Mouse (Mus musculus) forebrain, embryonic 13.5 days (tissue): Measurements from ENCODE around the gene Bmp8b. TPM values are rescaled to one million over a fixed set of nuclear protein-coding genes. Genes with fewer than 3 reads are reported as not detected.
"Not testable (repeated sequence)": the region's sequence is repeated elsewhere in the genome, so short reads cannot be mapped to it uniquely, and the experiment has no call there.

Source experiments
- ATAC-seq: fragments of 200-750 bp; cut with Nextera tagmentation; 2 replicates; pipeline ENCODE4 v1.8.0; 2017
- H3K27ac ChIP-seq: fragments of 300-500 bp; sonication (generic); 2 replicates; pipeline ENCODE4 v1.5.1; 2015; ENCODE audit warnings: inconsistent platforms, mild to moderate bottlenecking, moderate library complexity
- H3K27me3 ChIP-seq: fragments of 300-500 bp; sonication (generic); 2 replicates; pipeline ENCODE4 v1.6.1; 2015; ENCODE audit warnings: mild to moderate bottlenecking, inconsistent platforms
- H3K36me3 ChIP-seq: fragments of 300-500 bp; sonication (generic); 2 replicates; pipeline ENCODE4 v1.6.1; 2015; ENCODE audit warnings: mild to moderate bottlenecking, inconsistent platforms; ENCODE audit not compliant: poor library complexity, severe bottlenecking
- H3K4me1 ChIP-seq: fragments of 300-500 bp; sonication (generic); 2 replicates; pipeline ENCODE4 v1.6.1; 2015; ENCODE audit warnings: inconsistent platforms
- H3K4me2 ChIP-seq: fragments of 300-500 bp; sonication (generic); 2 replicates; pipeline ENCODE4 v1.6.1; 2015; ENCODE audit warnings: inconsistent platforms, mild to moderate bottlenecking, moderate library complexity
- H3K4me3 ChIP-seq: fragments of 300-500 bp; sonication (generic); 2 replicates; pipeline ENCODE4 v1.5.1; 2015; ENCODE audit warnings: mild to moderate bottlenecking, inconsistent platforms
- H3K9ac ChIP-seq: fragments of 300-500 bp; sonication (generic); 2 replicates; pipeline ENCODE4 v1.6.1; 2015; ENCODE audit warnings: mild to moderate bottlenecking, inconsistent platforms
- H3K9me3 ChIP-seq: fragments of 300-500 bp; sonication (generic); replicated peaks from 2 replicates; pipeline ENCODE4 v1.6.1; 2016; ENCODE audit warnings: inconsistent platforms
- WGBS: fragments of 180-500 bp; shearing (Covaris S2); methylation state at CpG from one replicate; pipeline ENCODE4 v1.1.7; 2015; 5-methylcytosine and 5-hydroxymethylcytosine counted together
- polyA plus RNA-seq: library from polyadenylated mRNA; unstranded; fragments of >200 nt; fragmentation: Nextera tagmentation; extraction: Ambion mirVana; gene quantifications from 2 replicates; pipeline ENCODE4 v1.2.1, GENCODE M21; 2015

Bmp8b gene
- polyA plus RNA-seq, 1 experiment from 2014 or later = 0.19 TPM

GRCm38 (mm10) chr4:123085290-123085689 lies 19.7 kb upstream of the Bmp8b start:
- no peak overlapping the region for H3K4me2 ChIP-seq
- WGBS = 84% methylated on average over 2 of the region's 2 CpGs
- no peaks in the 10 kb centered on the region for H3K9me3 ChIP-seq
- no peaks in the 10 kb centered on the region for H3K36me3 ChIP-seq
- H3K27ac ChIP-seq = no peak overlapping the region
- H3K9ac ChIP-seq = no peak overlapping the region
- no peak overlapping the region for H3K4me3 ChIP-seq
- H3K27me3 ChIP-seq = no peaks in the 10 kb centered on the region
- ATAC-seq = no peak
- H3K4me1 ChIP-seq = peaks cover 4% of the 10 kb centered on the region

- no peak for ATAC-seq
- H3K9ac ChIP-seq = no peak overlapping the region
- H3K4me3 ChIP-seq = no peak overlapping the region
- H3K27ac ChIP-seq = no peak overlapping the region
- H3K27me3 ChIP-seq = no peaks in the 10 kb centered on the region
- no peaks in the 10 kb centered on the region for H3K36me3 ChIP-seq
- no peaks in the 10 kb centered on the region for H3K9me3 ChIP-seq
- WGBS = 90% methylated on average over 4 of the region's 4 CpGs
- no peak overlapping the region for H3K4me2 ChIP-seq
- no peaks in the 10 kb centered on the region; the same call in 1 of the 2 replicates for H3K4me1 ChIP-seq
These were observed 18.6 kb upstream of the Bmp8b start for GRCm38 (mm10) chr4:123086381-123086780.

GRCm38 (mm10) chr4:123092621-123093020 lies 12.3 kb upstream of the Bmp8b start:
- Histone ChIP-seq H3K9me3 (no peaks in the 10 kb centered on the region), H3K27ac (no peak overlapping the region), H3K9ac (no peak overlapping the region), H3K4me2 (no peak overlapping the region), H3K4me1 (no peaks in the 10 kb centered on the region), H3K27me3 (no peaks in the 10 kb centered on the region), H3K36me3 (no peaks in the 10 kb centered on the region), H3K4me3 (no peak overlapping the region)
- no peak for ATAC-seq
- WGBS = 76% methylated on average over 5 of the region's 5 CpGs

- Histone ChIP-seq H3K9ac (no peak overlapping the region), H3K36me3 (no peaks in the 10 kb centered on the region), H3K4me1 (no peaks in the 10 kb centered on the region), H3K27ac (no peak overlapping the region), H3K4me2 (peak overlapping the region; percentile 12; the same call in 1 of the 2 replicates), H3K27me3 (no peaks in the 10 kb centered on the region), H3K9me3 (no peaks in the 10 kb centered on the region), H3K4me3 (no peak overlapping the region)
- WGBS = 71% methylated on average over 17 of the region's 17 CpGs
- no peak for ATAC-seq
These were observed 11.7 kb upstream of the Bmp8b start for GRCm38 (mm10) chr4:123093064-123093776.

GRCm38 (mm10) chr4:123093869-123094268 lies 11.1 kb upstream of the Bmp8b start:
- Histone ChIP-seq H3K4me2 (no peak overlapping the region), H3K9me3 (no peaks in the 10 kb centered on the region), H3K4me3 (no peak overlapping the region), H3K27me3 (no peaks in the 10 kb centered on the region), H3K36me3 (no peaks in the 10 kb centered on the region), H3K4me1 (no peaks in the 10 kb centered on the region), H3K27ac (no peak overlapping the region), H3K9ac (no peak overlapping the region)
- WGBS = 72% methylated on average over 8 of the region's 9 CpGs
- no peak for ATAC-seq

GRCm38 (mm10) chr4:123105451-123105790 lies 456 bp downstream of the Bmp8b start:
- ATAC-seq = no peak
- 26% methylated on average over 24 of the region's 24 CpGs for WGBS
- 0 out of 2 replicates have a peak overlapping the region, but pooled peaks have one; percentile 26 for H3K9ac ChIP-seq

GRCm38 (mm10) chr4:123105929-123106328 lies 964 bp downstream of the Bmp8b start:
- not testable (repeated sequence) for H3K9me3 ChIP-seq, H3K4me3 ChIP-seq, H3K9ac ChIP-seq, ATAC-seq, H3K4me2 ChIP-seq, H3K27ac ChIP-seq, H3K36me3 ChIP-seq
- Histone ChIP-seq H3K4me1 (peaks cover 11% of the 10 kb centered on the region; the same call in 1 of the 2 replicates), H3K27me3 (peaks cover 50% of the 10 kb centered on the region)
- 91% methylated on average over 5 of the region's 7 CpGs for WGBS

More at GRCm38 (mm10) chr4:123105451-123105790, 456 bp downstream of the Bmp8b start:
- H3K27ac ChIP-seq = no peak overlapping the region
- no peaks in the 10 kb centered on the region for H3K36me3 ChIP-seq
- H3K4me1 ChIP-seq = peaks cover 11% of the 10 kb centered on the region; the same call in 1 of the 2 replicates
- no peaks in the 10 kb centered on the region for H3K9me3 ChIP-seq
- H3K4me3 ChIP-seq = peak overlapping the region; percentile 33
- peaks cover 50% of the 10 kb centered on the region for H3K27me3 ChIP-seq
- peak overlapping the region; percentile 56 for H3K4me2 ChIP-seq

- WGBS = 74% methylated on average over 2 of the region's 2 CpGs
- Histone ChIP-seq H3K4me3 (no peak overlapping the region), H3K36me3 (no peaks in the 10 kb centered on the region), H3K9ac (no peak overlapping the region), H3K27me3 (peaks cover 47% of the 10 kb centered on the region), H3K27ac (no peak overlapping the region), H3K9me3 (no peaks in the 10 kb centered on the region), H3K4me1 (peaks cover 11% of the 10 kb centered on the region; the same call in 1 of the 2 replicates), H3K4me2 (no peak overlapping the region)
- no peak for ATAC-seq
These were observed 1.9 kb downstream of the Bmp8b start for GRCm38 (mm10) chr4:123106864-123107263.

- Histone ChIP-seq H3K4me1 (peaks cover 11% of the 10 kb centered on the region; the same call in 1 of the 2 replicates), H3K4me3 (no peak overlapping the region), H3K9me3 (no peaks in the 10 kb centered on the region), H3K27ac (no peak overlapping the region), H3K27me3 (peaks cover 41% of the 10 kb centered on the region), H3K36me3 (no peaks in the 10 kb centered on the region), H3K9ac (no peak overlapping the region), H3K4me2 (no peak overlapping the region)
- ATAC-seq = no peak
- 93% methylated on average over 5 of the region's 5 CpGs for WGBS
These were observed 3.1 kb downstream of the Bmp8b start for GRCm38 (mm10) chr4:123108056-123108455.

GRCm38 (mm10) chr4:123110751-123111150 lies 5.8 kb downstream of the Bmp8b start:
- Histone ChIP-seq H3K4me2 (no peak overlapping the region), H3K9me3 (no peaks in the 10 kb centered on the region), H3K27me3 (peaks cover 20% of the 10 kb centered on the region), H3K4me3 (no peak overlapping the region), H3K4me1 (no peaks in the 10 kb centered on the region), H3K36me3 (no peaks in the 10 kb centered on the region), H3K9ac (no peak overlapping the region), H3K27ac (no peak overlapping the region)
- 87% methylated on average over 4 of the region's 4 CpGs for whole genome bisulfite sequencing
- no peak for ATAC-seq

GRCm38 (mm10) chr4:123111275-123111983 lies 6.5 kb downstream of the Bmp8b start:
- not testable (repeated sequence) for H3K36me3 ChIP-seq, H3K4me2 ChIP-seq, H3K9ac ChIP-seq, H3K4me3 ChIP-seq, H3K4me1 ChIP-seq, H3K27ac ChIP-seq, ATAC-seq, H3K9me3 ChIP-seq
- 84% methylated on average over 10 of the region's 10 CpGs for WGBS
- peaks cover 18% of the 10 kb centered on the region for H3K27me3 ChIP-seq

- no peaks in the 10 kb centered on the region for H3K4me1 ChIP-seq
- ATAC-seq = no peak
- H3K36me3 ChIP-seq = no peaks in the 10 kb centered on the region
- no peak overlapping the region for H3K27ac ChIP-seq
- H3K9ac ChIP-seq = no peak overlapping the region
- 77% methylated on average over 8 of the region's 8 CpGs for WGBS
- H3K27me3 ChIP-seq = peaks cover 14% of the 10 kb centered on the region
- no peak overlapping the region for H3K4me3 ChIP-seq
- H3K4me2 ChIP-seq = no peak overlapping the region
- H3K9me3 ChIP-seq = no peaks in the 10 kb centered on the region
These were observed 7.3 kb downstream of the Bmp8b start for GRCm38 (mm10) chr4:123112216-123112764.
